Mouse (Mus musculus): ENCODE measurements at regions not wholly inside any gene's neighbourhood (a gene's known extent, or its start where the extent isn't known, plus 50 kb on each side); places are given as distances from the start of the nearest gene placed in this dataset.
"Not testable (repeated sequence)": the region's sequence is repeated elsewhere in the genome, so short reads cannot be mapped to it uniquely, and the experiment has no call there.

DNA sequence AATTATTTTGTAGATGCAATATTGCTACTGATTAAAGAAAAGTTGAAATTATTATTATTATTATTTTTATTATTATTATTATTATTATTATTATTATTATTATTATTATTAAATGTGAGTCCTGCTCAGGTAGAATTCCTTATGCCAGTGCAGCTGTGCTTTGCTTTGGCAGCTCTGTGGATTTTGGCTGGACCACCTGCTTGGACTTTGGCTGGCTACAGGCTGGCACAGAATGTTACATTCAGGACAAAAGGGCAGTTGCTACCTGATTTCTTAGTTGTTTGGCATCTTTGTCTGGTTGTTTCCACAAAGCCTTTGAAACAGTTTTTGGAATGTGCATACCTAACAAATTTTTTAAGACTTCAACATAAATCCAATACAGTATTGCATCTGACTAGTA, 307.7 kb upstream of the Adamts5 start:
- Histone ChIP-seq H3K27ac (ENCODE audit: low read depth, low read length) (no peak overlapping the region), H3K4me3 (ENCODE audit: low read depth, low read length) (no peak overlapping the region), H3K9ac (ENCODE audit: low read length) (no peak overlapping the region), H3K27me3 (ENCODE audit: control insufficient read depth, insufficient read depth, low read length) (no peaks in the 10 kb centered on the region), H3K9me3 (ENCODE audit: control insufficient read depth, low read length) (no peaks in the 10 kb centered on the region), H3K4me2 (no peak overlapping the region), H3K4me1 (ENCODE audit: control insufficient read depth, insufficient read depth, low read length) (no peaks in the 10 kb centered on the region), H3K36me3 (ENCODE audit: control insufficient read depth, insufficient read depth, low read length) (no peaks in the 10 kb centered on the region)
- ATAC-seq (ENCODE audit: low FRiP score): no peak
- DNase-seq (ENCODE audit: low spot score, missing footprints): no peak

- Histone ChIP-seq H3K4me3 (ENCODE audit: low read depth, low read length) (no peak overlapping the region), H3K9me3 (ENCODE audit: control insufficient read depth, low read length) (no peaks in the 10 kb centered on the region), H3K36me3 (ENCODE audit: control insufficient read depth, insufficient read depth, low read length) (no peaks in the 10 kb centered on the region), H3K27me3 (ENCODE audit: control insufficient read depth, insufficient read depth, low read length) (no peaks in the 10 kb centered on the region), H3K27ac (ENCODE audit: low read depth, low read length) (no peak overlapping the region), H3K9ac (ENCODE audit: low read length) (no peak overlapping the region), H3K4me2 (no peak overlapping the region), H3K4me1 (ENCODE audit: control insufficient read depth, insufficient read depth, low read length) (no peaks in the 10 kb centered on the region)
- ATAC-seq (ENCODE audit: low FRiP score): no peak
- 82% methylated on average over 1 of the region's 1 CpGs for WGBS
- no peak for DNase-seq (ENCODE audit: low spot score, missing footprints)
Observed at GRCm38 (mm10) chr16:86189874-86190273, 288.2 kb upstream of the Adamts5 start.

DNA sequence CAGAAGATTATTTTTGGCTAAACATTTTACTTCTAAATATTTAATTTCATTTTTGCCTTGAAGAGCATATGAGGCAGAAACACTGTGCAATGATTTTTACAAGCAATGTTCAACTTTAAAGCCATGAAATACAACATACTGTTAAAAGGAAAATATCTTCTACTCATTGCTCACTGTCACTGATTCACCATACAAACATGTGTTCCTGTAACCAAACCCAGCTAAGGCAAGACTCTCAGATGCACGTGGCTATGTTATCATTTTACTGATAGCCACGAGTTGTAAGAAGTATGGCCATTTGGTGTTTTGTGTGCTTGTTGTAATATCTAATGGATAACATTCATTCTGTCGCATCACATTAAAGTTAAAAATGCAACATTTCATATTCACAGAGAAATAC, 287.3 kb upstream of the Adamts5 start:
- 84% methylated on average over 3 of the region's 3 CpGs for WGBS
- no peak overlapping the region for H3K27ac ChIP-seq (ENCODE audit: low read depth, low read length)
- H3K4me1 ChIP-seq (ENCODE audit: control insufficient read depth, insufficient read depth, low read length): no peaks in the 10 kb centered on the region
- no peaks in the 10 kb centered on the region for H3K36me3 ChIP-seq (ENCODE audit: control insufficient read depth, insufficient read depth, low read length)
- no peak overlapping the region for H3K4me2 ChIP-seq
- no peak overlapping the region for H3K9ac ChIP-seq (ENCODE audit: low read length)
- ATAC-seq (ENCODE audit: low FRiP score) (no peak), DNase-seq (ENCODE audit: low spot score, missing footprints) (no peak)
- no peaks in the 10 kb centered on the region for H3K9me3 ChIP-seq (ENCODE audit: control insufficient read depth, low read length)
- no peak overlapping the region for H3K4me3 ChIP-seq (ENCODE audit: low read depth, low read length)
- H3K27me3 ChIP-seq (ENCODE audit: control insufficient read depth, insufficient read depth, low read length): no peaks in the 10 kb centered on the region

GRCm38 (mm10) chr16:86187609-86188008, 286.0 kb upstream of the Adamts5 start:
- peak; percentile 64 for DNase-seq (ENCODE audit: low spot score, missing footprints)
- not testable (repeated sequence) for H3K36me3 ChIP-seq (ENCODE audit: control insufficient read depth, insufficient read depth, low read length); H3K9ac ChIP-seq (ENCODE audit: low read length); H3K9me3 ChIP-seq (ENCODE audit: control insufficient read depth, low read length); H3K4me2 ChIP-seq; ATAC-seq (ENCODE audit: low FRiP score); H3K4me3 ChIP-seq (ENCODE audit: low read depth, low read length); H3K27me3 ChIP-seq (ENCODE audit: control insufficient read depth, insufficient read depth, low read length); H3K4me1 ChIP-seq (ENCODE audit: control insufficient read depth, insufficient read depth, low read length); H3K27ac ChIP-seq (ENCODE audit: low read depth, low read length)
- 44% methylated on average over 4 of the region's 4 CpGs for WGBS

DNA sequence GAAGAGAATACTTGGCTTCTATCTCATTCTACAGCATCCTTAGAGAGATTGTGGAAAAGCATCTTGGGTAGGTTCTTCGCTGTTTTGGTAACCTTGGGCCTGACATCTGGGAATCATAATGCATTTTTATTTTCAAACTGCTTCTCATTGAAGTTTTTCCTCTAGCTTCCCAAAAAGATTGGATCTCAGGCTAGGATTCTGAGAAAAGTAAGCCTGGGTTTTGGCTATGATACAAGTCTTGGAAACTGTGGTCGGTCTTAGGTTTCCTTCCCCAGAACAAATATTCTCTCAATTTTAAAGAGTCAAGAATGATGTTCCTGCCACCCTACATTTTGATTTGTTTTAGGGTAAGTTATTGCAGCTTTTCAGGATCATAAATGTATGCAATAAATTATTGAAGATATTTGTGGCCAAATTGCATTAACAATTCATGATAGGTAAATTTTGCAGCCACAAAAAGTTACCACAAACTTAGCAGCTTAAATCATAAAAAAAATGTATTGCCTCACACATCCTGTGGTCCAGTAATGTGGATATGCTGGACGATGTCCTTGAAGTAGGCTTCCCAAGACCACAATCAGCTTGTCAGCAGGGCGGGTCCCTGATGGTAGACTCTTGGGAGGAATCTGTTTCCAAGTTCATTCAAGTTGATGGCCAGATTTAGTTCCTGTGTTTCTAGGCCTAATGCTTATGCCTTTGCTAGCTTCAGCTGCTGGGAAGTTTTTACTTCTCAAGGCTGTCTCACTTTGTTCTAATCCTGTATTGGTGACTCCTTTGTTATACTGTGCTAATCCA, 257.6 kb upstream of the Adamts5 start:
- WGBS: 81% methylated on average over 4 of the region's 4 CpGs
- no peak overlapping the region for H3K4me2 ChIP-seq
- H3K27ac ChIP-seq (ENCODE audit: low read depth, low read length): no peak overlapping the region
- H3K9ac ChIP-seq (ENCODE audit: low read length): no peak overlapping the region
- H3K4me3 ChIP-seq (ENCODE audit: low read depth, low read length): no peak overlapping the region
- no peak for ATAC-seq (ENCODE audit: low FRiP score)
- no peaks in the 10 kb centered on the region for H3K9me3 ChIP-seq (ENCODE audit: control insufficient read depth, low read length)
- DNase-seq (ENCODE audit: low spot score, missing footprints): no peak
- H3K36me3 ChIP-seq (ENCODE audit: control insufficient read depth, insufficient read depth, low read length): no peaks in the 10 kb centered on the region
- H3K27me3 ChIP-seq (ENCODE audit: control insufficient read depth, insufficient read depth, low read length): no peaks in the 10 kb centered on the region
- no peaks in the 10 kb centered on the region for H3K4me1 ChIP-seq (ENCODE audit: control insufficient read depth, insufficient read depth, low read length)

DNA sequence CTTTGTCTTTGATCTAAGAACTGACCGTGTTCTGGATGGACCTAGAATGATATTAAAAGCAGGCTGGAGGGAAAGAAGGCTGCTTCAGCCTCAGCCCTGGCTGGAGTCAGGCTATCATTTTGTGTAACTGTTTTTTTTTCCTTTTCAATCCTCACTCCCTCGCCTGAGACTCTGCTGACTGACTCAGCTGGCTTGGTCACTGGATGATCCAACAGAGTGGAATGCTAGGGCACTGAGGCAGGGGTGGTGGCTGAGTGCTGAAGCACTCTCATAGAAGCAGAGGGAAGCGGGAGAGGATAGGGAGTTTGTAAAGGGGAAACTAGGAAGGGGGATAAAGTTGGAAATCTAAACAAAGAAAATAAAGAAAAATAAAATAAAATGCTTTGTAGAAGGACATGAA, 236.5 kb upstream of the Adamts5 start:
- H3K4me1 ChIP-seq (ENCODE audit: control insufficient read depth, insufficient read depth, low read length): peaks cover 6% of the 10 kb centered on the region; the same call in 1 of the 2 replicates
- H3K4me2 ChIP-seq: no peak overlapping the region
- WGBS: 66% methylated on average over 3 of the region's 3 CpGs
- DNase-seq (ENCODE audit: low spot score, missing footprints) (no peak), ATAC-seq (ENCODE audit: low FRiP score) (no peak)
- H3K27ac ChIP-seq (ENCODE audit: low read depth, low read length): no peak overlapping the region
- no peaks in the 10 kb centered on the region for H3K9me3 ChIP-seq (ENCODE audit: control insufficient read depth, low read length)
- H3K4me3 ChIP-seq (ENCODE audit: low read depth, low read length): no peak overlapping the region
- no peaks in the 10 kb centered on the region for H3K36me3 ChIP-seq (ENCODE audit: control insufficient read depth, insufficient read depth, low read length)
- H3K9ac ChIP-seq (ENCODE audit: low read length): no peak overlapping the region
- H3K27me3 ChIP-seq (ENCODE audit: control insufficient read depth, insufficient read depth, low read length): no peaks in the 10 kb centered on the region

DNA sequence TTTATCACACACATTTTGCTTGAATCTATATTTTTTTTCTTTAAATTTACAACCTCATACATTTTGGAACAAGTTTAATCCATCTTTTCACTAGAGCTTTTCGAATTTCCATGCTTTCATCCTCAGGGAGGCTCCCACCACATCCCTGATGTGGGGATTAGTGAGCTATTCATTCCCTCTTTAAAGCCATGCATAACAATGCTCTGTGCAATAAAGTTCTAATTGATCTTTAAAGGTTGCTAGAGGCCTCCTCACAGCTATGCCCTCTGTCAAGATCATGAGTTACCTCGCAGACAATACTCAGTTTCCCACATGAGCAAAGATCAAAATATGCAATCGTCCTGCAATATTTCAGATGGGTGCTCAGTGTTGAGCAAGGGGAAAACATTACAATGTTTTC, 234.5 kb upstream of the Adamts5 start:
- no peaks in the 10 kb centered on the region for H3K27me3 ChIP-seq (ENCODE audit: control insufficient read depth, insufficient read depth, low read length)
- no peak overlapping the region for H3K4me3 ChIP-seq (ENCODE audit: low read depth, low read length)
- DNase-seq (ENCODE audit: low spot score, missing footprints) (peak; percentile 86), ATAC-seq (ENCODE audit: low FRiP score) (peak; percentile 86)
- H3K4me1 ChIP-seq (ENCODE audit: control insufficient read depth, insufficient read depth, low read length): peaks cover 6% of the 10 kb centered on the region; the same call in 1 of the 2 replicates
- WGBS: 13% methylated on average over 3 of the region's 3 CpGs
- H3K4me2 ChIP-seq: no peak overlapping the region
- H3K9me3 ChIP-seq (ENCODE audit: control insufficient read depth, low read length): no peaks in the 10 kb centered on the region
- no peaks in the 10 kb centered on the region for H3K36me3 ChIP-seq (ENCODE audit: control insufficient read depth, insufficient read depth, low read length)
- H3K27ac ChIP-seq (ENCODE audit: low read depth, low read length): no peak overlapping the region
- no peak overlapping the region for H3K9ac ChIP-seq (ENCODE audit: low read length)

DNA sequence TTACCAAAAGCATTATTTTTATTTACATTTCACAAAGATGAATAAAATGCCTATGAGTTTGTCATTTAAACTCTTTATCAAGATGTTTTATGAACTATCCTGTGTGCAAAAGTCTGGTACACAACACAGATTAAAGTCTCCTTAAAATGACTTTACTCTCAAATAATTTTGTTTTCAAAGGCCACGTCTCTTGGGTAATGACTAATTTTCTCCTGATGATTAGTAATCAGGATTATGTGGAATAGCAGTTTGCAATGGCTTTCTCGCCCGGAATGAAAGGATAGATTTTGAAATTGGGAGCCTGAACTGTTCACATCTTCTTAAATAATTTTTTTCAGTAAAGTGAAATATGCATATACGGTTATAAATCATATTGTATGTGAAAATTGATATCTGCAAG, 225.8 kb upstream of the Adamts5 start:
- no peaks in the 10 kb centered on the region for H3K9me3 ChIP-seq (ENCODE audit: control insufficient read depth, low read length)
- ATAC-seq (ENCODE audit: low FRiP score) (no peak), DNase-seq (ENCODE audit: low spot score, missing footprints) (no peak)
- H3K27ac ChIP-seq (ENCODE audit: low read depth, low read length): no peak overlapping the region
- 84% methylated on average over 4 of the region's 4 CpGs for WGBS
- H3K4me1 ChIP-seq (ENCODE audit: control insufficient read depth, insufficient read depth, low read length): no peaks in the 10 kb centered on the region
- H3K36me3 ChIP-seq (ENCODE audit: control insufficient read depth, insufficient read depth, low read length): no peaks in the 10 kb centered on the region
- H3K27me3 ChIP-seq (ENCODE audit: control insufficient read depth, insufficient read depth, low read length): no peaks in the 10 kb centered on the region
- no peak overlapping the region for H3K4me2 ChIP-seq
- H3K4me3 ChIP-seq (ENCODE audit: low read depth, low read length): no peak overlapping the region
- H3K9ac ChIP-seq (ENCODE audit: low read length): no peak overlapping the region

DNA sequence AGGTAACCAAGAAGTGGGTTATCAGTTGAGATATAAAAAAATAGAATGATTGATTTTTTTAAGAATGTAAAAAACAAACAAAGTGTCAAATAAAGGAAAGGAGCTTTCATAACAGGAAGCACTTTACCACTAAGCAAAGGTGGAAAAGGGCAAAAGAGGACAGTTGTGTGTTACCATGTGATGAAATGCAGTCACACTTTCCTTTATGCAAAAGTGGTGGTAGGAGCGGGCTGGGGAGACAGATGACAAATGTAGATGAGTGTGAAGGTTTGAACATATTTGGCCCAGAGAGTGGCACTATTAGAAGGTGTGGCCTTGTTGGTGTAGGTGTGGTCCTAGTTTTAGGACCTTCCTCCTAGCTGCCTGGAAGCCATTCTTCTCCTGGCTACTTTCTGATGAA, 222.6 kb upstream of the Adamts5 start:
- no peaks in the 10 kb centered on the region for H3K27me3 ChIP-seq (ENCODE audit: control insufficient read depth, insufficient read depth, low read length)
- no peak for ATAC-seq (ENCODE audit: low FRiP score)
- 74% methylated on average over 1 of the region's 1 CpGs for WGBS

More for the DNA sequence above, 222.6 kb upstream of the Adamts5 start:
- no peak overlapping the region for H3K4me2 ChIP-seq
- H3K36me3 ChIP-seq (ENCODE audit: control insufficient read depth, insufficient read depth, low read length): no peaks in the 10 kb centered on the region
- no peak overlapping the region for H3K27ac ChIP-seq (ENCODE audit: low read depth, low read length)
- no peaks in the 10 kb centered on the region for H3K9me3 ChIP-seq (ENCODE audit: control insufficient read depth, low read length)
- DNase-seq (ENCODE audit: low spot score, missing footprints): no peak
- H3K4me3 ChIP-seq (ENCODE audit: low read depth, low read length): no peak overlapping the region
- H3K9ac ChIP-seq (ENCODE audit: low read length): no peak overlapping the region
- H3K4me1 ChIP-seq (ENCODE audit: control insufficient read depth, insufficient read depth, low read length): no peaks in the 10 kb centered on the region

Data from midbrain, embryonic 11.5 days (tissue).